8 mouse cellular contexts compared by ENCODE assay signal in genomic region chr16:42874910-42875851, GRCm38 (mm10). TPM values are rescaled to one million over a fixed set of nuclear protein-coding genes. Genes with fewer than 3 reads are reported as not detected.
DNase-seq lines count a peak whose midpoint lies in the region; ATAC-seq and TF ChIP-seq lines count a peak whose summit lies in the region.

No protein-coding gene starts in this region.

- TF ChIP-seq CTCF in C2C12 (IDR thresholded peaks at IDR 0.05; ENCODE audit: control insufficient read depth, insufficient read depth, insufficient read length), result no peak
- no peak for TF ChIP-seq CTCF in brain, embryonic 14.5 days (IDR thresholded peaks at IDR 0.05; ENCODE audit: borderline replicate concordance, extremely low read depth, insufficient read depth, insufficient read length)
- no peak for TF ChIP-seq CTCF in liver, adult 2 months (IDR thresholded peaks at IDR 0.05; ENCODE audit: low read depth, low read length)

- peak; percentile 100 for DNase-seq in brain, embryonic 14.5 days (ENCODE audit: low read depth)
- DNase-seq in liver, adult 2 months (ENCODE audit: extremely low read depth, low read depth, low spot score), result peak; percentile 100
- peak; percentile 99 for DNase-seq in splenic B cell, adult 2 months (ENCODE audit: low read depth, low spot score)

- under 1% methylated on average over 54 of the region's 54 CpGs for WGBS in heart, embryonic 11.5 days (ENCODE audit: insufficient replicate concordance)
- WGBS in kidney, embryonic 16.5 days, result under 1% methylated on average over 54 of the region's 54 CpGs
- WGBS in liver, adult 2 months, result under 1% methylated on average over 53 of the region's 54 CpGs

- H3K4me1 ChIP-seq in erythroblast, embryonic 14.5 days (ENCODE audit: control insufficient read depth), result peaks cover 21% of the 10 kb centered on the region
- no peaks in the 10 kb centered on the region for H3K4me1 ChIP-seq in heart, embryonic 11.5 days (ENCODE audit: control insufficient read depth, insufficient read depth, low read length)
- peaks cover 16% of the 10 kb centered on the region for H3K4me1 ChIP-seq in kidney, embryonic 16.5 days (ENCODE audit: insufficient read depth, low read length)
- H3K4me1 ChIP-seq in liver, adult 2 months (ENCODE audit: control insufficient read depth, insufficient read depth, low read length), result no peaks in the 10 kb centered on the region

- H3K4me3 ChIP-seq in C2C12 (ENCODE audit: insufficient read depth, poor library complexity, severe bottlenecking) (peak overlapping the region; percentile 36), myocyte (peak overlapping the region; percentile 39)
- peak overlapping the region; percentile 84 for H3K4me3 ChIP-seq in erythroblast, embryonic 14.5 days (replicated peaks)
- H3K4me3 ChIP-seq in heart, embryonic 11.5 days (ENCODE audit: low read depth, low read length), result peak overlapping the region; percentile 70
- peak overlapping the region; percentile 68 for H3K4me3 ChIP-seq in kidney, embryonic 16.5 days (ENCODE audit: low read length)
- H3K4me3 ChIP-seq in liver, adult 2 months (ENCODE audit: insufficient read depth, low read depth, low read length), result peak overlapping the region; percentile 53

- peak; percentile 74; the same call in 1 of the 2 replicates for TF ChIP-seq POLR2A in brain, embryonic 14.5 days (IDR thresholded peaks at IDR 0.05; ENCODE audit: borderline replicate concordance, extremely low read depth, insufficient read depth, insufficient read length, poor library complexity, severe bottlenecking)
- peak; percentile 54; the same call in 1 of the 2 replicates for TF ChIP-seq POLR2A in liver, adult 2 months (IDR thresholded peaks at IDR 0.05; ENCODE audit: extremely low read depth, insufficient read depth, low read length)
- TF ChIP-seq POLR2A in myocyte (IDR thresholded peaks at IDR 0.05; ENCODE audit: insufficient read length, low read depth), result peak; percentile 80

- H3K27ac ChIP-seq in heart, embryonic 11.5 days (ENCODE audit: low read depth, low read length), result peak overlapping the region; percentile 98
- H3K27ac ChIP-seq in kidney, embryonic 16.5 days (ENCODE audit: low read length), result peak overlapping the region; percentile 99
- H3K27ac ChIP-seq in liver, adult 2 months (replicated peaks; ENCODE audit: insufficient read depth, low read depth, low read length), result peak overlapping the region; percentile 53

- H3K27me3 ChIP-seq in C2C12 (ENCODE audit: control insufficient read depth, insufficient read depth, insufficient read length) (no peaks in the 10 kb centered on the region), myocyte (ENCODE audit: control insufficient read depth, insufficient read depth, insufficient read length) (no peaks in the 10 kb centered on the region)
- no peaks in the 10 kb centered on the region for H3K27me3 ChIP-seq in erythroblast, embryonic 14.5 days (ENCODE audit: control insufficient read depth)
- H3K27me3 ChIP-seq in heart, embryonic 11.5 days (ENCODE audit: control insufficient read depth, insufficient read depth, low read length), result no peaks in the 10 kb centered on the region
- no peaks in the 10 kb centered on the region for H3K27me3 ChIP-seq in kidney, embryonic 16.5 days (ENCODE audit: insufficient read depth, low read length)
- H3K27me3 ChIP-seq in liver, adult 2 months (ENCODE audit: control insufficient read depth, insufficient read depth, low read length), result no peaks in the 10 kb centered on the region
- H3K27me3 ChIP-seq in splenic B cell, adult 2 months (ENCODE audit: control insufficient read depth, insufficient read depth, low read length, poor library complexity, severe bottlenecking), result no peaks in the 10 kb centered on the region

- H3ac ChIP-seq in C2C12 (ENCODE audit: control insufficient read depth, insufficient read length, low read depth), result no peak overlapping the region
- no peak overlapping the region for H3ac ChIP-seq in myocyte (ENCODE audit: control insufficient read depth, insufficient read length)

- ATAC-seq in heart, embryonic 11.5 days (replicated peaks; ENCODE audit: insufficient number of reproducible peaks, low FRiP score, low TSS enrichment), result peak; percentile 98
- ATAC-seq in kidney, embryonic 16.5 days (ENCODE audit: low FRiP score, low TSS enrichment), result peak; percentile 97

- H3K79me3 ChIP-seq in C2C12 (ENCODE audit: low read depth), result no peaks in the 10 kb centered on the region

- peak overlapping the region; percentile 68 for H3K4me2 ChIP-seq in heart, embryonic 11.5 days
- H3K4me2 ChIP-seq in kidney, embryonic 16.5 days (replicated peaks; ENCODE audit: low read depth, low read length), result peak overlapping the region; percentile 50
- peak overlapping the region; percentile 71 for H3K4me2 ChIP-seq in myocyte (ENCODE audit: low read depth)

- H3K36me3 ChIP-seq in C2C12 (ENCODE audit: control insufficient read depth, insufficient read depth), result no peaks in the 10 kb centered on the region
- H3K36me3 ChIP-seq in erythroblast, embryonic 14.5 days (ENCODE audit: control insufficient read depth), result no peaks in the 10 kb centered on the region
- H3K36me3 ChIP-seq in heart, embryonic 11.5 days (ENCODE audit: control insufficient read depth, insufficient read depth, low read length), result no peaks in the 10 kb centered on the region
- no peaks in the 10 kb centered on the region for H3K36me3 ChIP-seq in kidney, embryonic 16.5 days (ENCODE audit: insufficient read depth, low read length)
- no peaks in the 10 kb centered on the region for H3K36me3 ChIP-seq in liver, adult 2 months (ENCODE audit: control insufficient read depth, insufficient read depth, low read length)
- H3K36me3 ChIP-seq in myocyte (ENCODE audit: control insufficient read depth, insufficient read depth), result no peaks in the 10 kb centered on the region
- no peaks in the 10 kb centered on the region for H3K36me3 ChIP-seq in splenic B cell, adult 2 months (ENCODE audit: control insufficient read depth, insufficient read depth, low read length, poor library complexity, severe bottlenecking)

- H3K9ac ChIP-seq in heart, embryonic 11.5 days (ENCODE audit: low read depth, low read length), result peak overlapping the region; percentile 83
- H3K9ac ChIP-seq in kidney, embryonic 16.5 days (replicated peaks; ENCODE audit: low read length), result peak overlapping the region; percentile 88
- H3K9ac ChIP-seq in liver, adult 2 months (ENCODE audit: low read depth, low read length), result peak overlapping the region; percentile 43

- H3K9me3 ChIP-seq in erythroblast, embryonic 14.5 days (ENCODE audit: control insufficient read depth, low read length), result no peaks in the 10 kb centered on the region
- H3K9me3 ChIP-seq in heart, embryonic 11.5 days (replicated peaks; ENCODE audit: control insufficient read depth, low read length), result no peaks in the 10 kb centered on the region
- H3K9me3 ChIP-seq in kidney, embryonic 16.5 days (ENCODE audit: low read length), result no peaks in the 10 kb centered on the region

- H3K79me2 ChIP-seq in C2C12 (ENCODE audit: control insufficient read depth, insufficient read depth), result no peaks in the 10 kb centered on the region
- H3K79me2 ChIP-seq in liver, adult 2 months (ENCODE audit: control insufficient read depth, insufficient read depth, low read length), result no peaks in the 10 kb centered on the region
- H3K79me2 ChIP-seq in myocyte (ENCODE audit: control insufficient read depth, insufficient read depth), result no peaks in the 10 kb centered on the region

TF ChIP-seq in C2C12, 6 proteins besides CTCF, POLR2A, EP300 and RAD21:
- TF ChIP-seq MAX (IDR thresholded peaks at IDR 0.05) (no peak), MYOD1 (IDR thresholded peaks at IDR 0.05; ENCODE audit: control insufficient read depth, insufficient read length, low read depth) (peak; percentile 13), FOSL1 (IDR thresholded peaks at IDR 0.05; ENCODE audit: insufficient read depth, low read length, poor library complexity, severe bottlenecking) (no peak)

TF ChIP-seq in myocyte, 11 proteins besides CTCF, POLR2A, EP300 and RAD21:
- TF ChIP-seq MYOG (IDR thresholded peaks at IDR 0.05; ENCODE audit: control insufficient read depth in 1 of 3, insufficient read depth in 1 of 3, insufficient read length in 2 of 3, low read depth in 2 of 3) (peak; percentile 33 to 67 (median 62)), USF1 (IDR thresholded peaks at IDR 0.05; ENCODE audit: low read depth) (no peak), CEBPB (IDR thresholded peaks at IDR 0.05; ENCODE audit: insufficient read depth, poor library complexity, severe bottlenecking) (no peak), MYOD1 (IDR thresholded peaks at IDR 0.05; ENCODE audit: control insufficient read depth in 1 of 3, insufficient read length in 2 of 3, low read depth in 2 of 3) (peak; percentile 42 to 69 (median 54)), MAX (IDR thresholded peaks at IDR 0.05; ENCODE audit: low read depth) (no peak), POLR2AphosphoS2 (IDR thresholded peaks at IDR 0.05; ENCODE audit: insufficient read length, low read depth) (peak; percentile 91), SRF (IDR thresholded peaks at IDR 0.05; ENCODE audit: control insufficient read depth, insufficient read length, low read depth) (peak; percentile 39), TCF3 (IDR thresholded peaks at IDR 0.05; ENCODE audit: insufficient read length, low read depth) (no peak), TCF12 (IDR thresholded peaks at IDR 0.05; ENCODE audit: insufficient read depth, poor library complexity, severe bottlenecking) (peak; percentile 24), E2F4 (IDR thresholded peaks at IDR 0.05; ENCODE audit: insufficient read depth) (no peak), REST (IDR thresholded peaks at IDR 0.05; ENCODE audit: insufficient read depth, insufficient read length) (no peak)

RNA-seq across cellular contexts. Expression of gene Zbtb20, which starts 0.5 kb away (rescaled TPM):
- polyA plus RNA-seq in C2C12 (2012; fragmentation: generic; extraction: Trizol) (4.0 TPM), myocyte (2012; fragmentation: generic; extraction: Trizol) (5.0 TPM)
- polyA plus RNA-seq in brain, embryonic 14.5 days (2012; rRNA removed), result 13.1 and 18.0 TPM in 2 replicates
- polyA plus RNA-seq in erythroblast, embryonic 14.5 days (2012), result 0.10 and 0.13 TPM in 2 replicates
- polyA plus RNA-seq in heart, embryonic 11.5 days (2014; fragmentation: Nextera tagmentation; extraction: Ambion mirVana), result 38.2 and 39.0 TPM in 2 replicates
- polyA plus RNA-seq in kidney, embryonic 16.5 days (2015; fragmentation: Nextera tagmentation; extraction: Ambion mirVana), result 44.6 and 49.4 TPM in 2 replicates
- total RNA-seq in liver, adult 2 months (2014; rRNA removed), result 51.7 and 52.6 TPM in 2 replicates
- 16.2 and 17.8 TPM in 2 replicates for polyA plus RNA-seq in liver, adult 2 months (2012; rRNA removed)

Comparison
In these comparisons a context has a peak if more than half of its experiments do, and no peak if none do; other contexts are left out.
1. Peak in every context shown above with its lines: DNase-seq, ATAC-seq, H3K4me3 ChIP-seq and H3K27ac ChIP-seq.